Mouse (Mus musculus): ENCODE measurements at regions not wholly inside any gene's neighbourhood (a gene's known extent, or its start where the extent isn't known, plus 50 kb on each side); places are given as distances from the start of the nearest gene placed in this dataset.

DNA sequence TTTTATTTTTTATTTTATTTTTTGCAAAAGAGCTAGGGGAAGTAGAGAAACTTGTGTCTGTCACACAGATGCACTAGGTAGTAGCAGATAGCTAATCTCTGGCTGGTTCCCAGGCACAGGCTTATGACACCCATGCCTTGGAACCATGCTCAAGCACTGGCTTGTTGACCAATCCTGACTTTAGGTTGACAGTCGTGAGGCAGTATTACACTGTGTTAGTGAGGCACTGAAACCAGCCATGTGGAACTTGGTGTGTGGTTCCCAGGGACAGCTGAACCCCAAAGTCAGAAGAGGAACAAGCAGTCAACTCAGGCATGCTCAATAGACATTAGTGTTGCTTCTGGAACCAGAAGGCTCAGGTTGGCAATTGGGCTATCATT, 601.1 kb upstream of the Nox3 start:
- H3K36me3 ChIP-seq (ENCODE audit: inconsistent target), result no peaks in the 10 kb centered on the region
- H3K79me2 ChIP-seq (ENCODE audit: inconsistent target), result no peaks in the 10 kb centered on the region
- 25% methylated on average over 1 of the region's 1 CpGs for WGBS (ENCODE audit: missing documents)
- H3K4me3 ChIP-seq (ENCODE audit: inconsistent target), result no peak overlapping the region
- no peak overlapping the region for H3K27ac ChIP-seq

DNA sequence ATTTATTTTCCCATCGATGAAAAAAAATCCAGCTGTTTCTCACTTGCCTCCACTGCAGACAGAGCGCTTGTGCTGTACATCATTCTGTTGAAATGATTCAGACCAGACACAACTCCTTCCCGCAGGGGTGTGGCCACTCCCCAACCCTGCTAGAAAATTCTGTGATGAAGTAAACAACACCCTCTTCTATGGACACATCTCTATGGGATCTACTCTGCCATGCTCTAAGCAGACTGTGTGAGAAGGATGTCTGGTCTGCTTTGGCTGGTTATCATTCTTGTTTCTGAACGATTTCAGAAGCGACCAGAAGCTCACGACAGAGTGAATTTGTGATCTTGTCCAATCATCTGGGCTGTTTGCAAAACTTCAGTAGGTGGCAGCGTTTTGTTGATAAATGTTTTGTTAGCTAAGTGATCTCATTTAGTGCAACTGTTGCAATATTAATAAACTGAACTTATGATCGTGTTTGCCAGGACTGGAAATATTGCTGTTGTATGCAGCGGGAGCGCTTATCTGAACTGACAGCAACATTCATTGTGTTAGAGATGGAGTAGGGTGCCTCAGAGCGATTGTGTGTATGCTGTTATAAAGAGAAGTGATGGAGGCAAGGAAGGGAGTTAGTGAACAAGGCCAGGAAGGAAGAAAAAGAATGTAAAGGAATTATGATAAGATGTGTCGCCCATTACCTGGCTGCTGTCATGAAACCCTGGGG, 605.2 kb upstream of the Nox3 start:
- H3K27ac ChIP-seq, result no peak overlapping the region
- WGBS (ENCODE audit: missing documents), result 84% methylated on average over 12 of the region's 12 CpGs

DNA sequence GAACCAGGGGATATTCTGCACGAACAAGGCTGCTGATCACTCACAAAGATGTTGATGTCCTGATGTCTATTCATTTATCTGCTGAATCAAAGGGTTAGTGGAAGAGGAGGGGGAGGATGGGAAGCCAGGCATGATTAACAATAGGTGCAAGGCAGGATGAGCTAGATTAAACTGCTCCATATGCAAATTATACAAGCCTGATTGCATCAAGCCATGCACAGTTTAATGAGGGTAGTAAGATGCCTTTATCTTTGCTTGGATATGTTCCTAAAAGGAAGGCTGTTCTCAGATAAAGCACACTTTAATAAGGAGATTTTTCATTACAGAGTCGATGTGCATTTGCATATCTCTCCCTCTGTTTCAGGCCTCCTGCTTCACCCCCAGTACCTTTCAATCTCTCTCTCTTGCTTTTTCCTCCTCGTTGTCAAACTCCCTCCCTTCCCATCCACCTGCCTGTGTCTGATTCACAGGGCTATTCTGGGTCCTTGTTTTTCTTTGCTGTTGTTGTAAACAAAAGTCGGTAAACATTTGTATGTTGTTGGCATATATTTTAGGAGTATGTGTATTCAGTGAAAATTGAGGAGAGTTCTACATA, 615.8 kb upstream of the Nox3 start:
- Histone ChIP-seq H3K79me2 (ENCODE audit: inconsistent target) (no peaks in the 10 kb centered on the region), H3K36me3 (ENCODE audit: inconsistent target) (no peaks in the 10 kb centered on the region), H3K27ac (no peak overlapping the region), H3K4me3 (ENCODE audit: inconsistent target) (no peak overlapping the region)
- 63% methylated on average over 4 of the region's 4 CpGs for WGBS (ENCODE audit: missing documents)

More for the DNA sequence above, 605.2 kb upstream of the Nox3 start:
- no peaks in the 10 kb centered on the region for H3K79me2 ChIP-seq (ENCODE audit: inconsistent target)
- no peaks in the 10 kb centered on the region for H3K36me3 ChIP-seq (ENCODE audit: inconsistent target)
- no peak overlapping the region for H3K4me3 ChIP-seq (ENCODE audit: inconsistent target)

DNA sequence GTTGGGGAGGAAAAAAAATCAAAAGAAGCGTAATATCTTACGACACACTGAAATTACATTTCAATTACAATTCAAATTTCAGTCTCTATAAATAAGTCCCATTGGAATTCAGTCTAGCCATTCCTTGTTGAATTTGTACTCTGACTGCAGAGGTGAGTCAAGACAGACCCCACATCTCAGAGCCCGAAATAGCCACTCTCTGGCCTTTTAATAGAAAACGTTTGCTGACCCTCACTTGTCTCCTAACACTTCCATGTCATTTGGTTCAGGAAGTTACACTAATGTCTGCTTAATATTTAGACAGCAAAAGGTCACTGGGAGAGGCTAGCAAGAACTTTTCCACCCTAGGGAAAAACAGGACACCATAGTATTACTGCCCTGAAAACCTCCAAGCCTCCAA, 623.1 kb upstream of the Nox3 start:
- H3K4me3 ChIP-seq (ENCODE audit: inconsistent target), result no peak overlapping the region
- H3K36me3 ChIP-seq (ENCODE audit: inconsistent target), result no peaks in the 10 kb centered on the region
- WGBS (ENCODE audit: missing documents), result 96% methylated on average over 4 of the region's 4 CpGs
- H3K27ac ChIP-seq, result no peak overlapping the region
- no peaks in the 10 kb centered on the region for H3K79me2 ChIP-seq (ENCODE audit: inconsistent target)

DNA sequence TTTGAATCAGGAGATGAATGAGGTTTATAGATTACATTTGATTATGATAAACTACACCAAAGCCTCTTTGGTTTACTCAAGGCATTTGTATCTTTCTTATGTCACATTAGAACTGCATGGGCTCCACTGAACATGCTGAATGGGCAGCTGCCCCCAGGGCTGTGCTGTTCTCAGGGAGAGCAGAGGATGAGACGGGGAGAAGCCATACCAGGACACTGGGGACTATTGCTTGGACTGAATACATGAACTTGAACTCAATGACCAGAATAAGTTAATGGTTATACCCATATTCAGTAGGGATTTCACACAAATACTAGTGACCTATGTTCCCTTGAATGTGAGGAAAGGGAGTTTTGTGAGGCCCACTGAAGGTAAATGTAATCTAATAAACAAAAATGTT, 632.7 kb upstream of the Nox3 start:
- no peak overlapping the region for H3K4me3 ChIP-seq (ENCODE audit: inconsistent target)
- no peaks in the 10 kb centered on the region for H3K36me3 ChIP-seq (ENCODE audit: inconsistent target)
- H3K27ac ChIP-seq, result no peak overlapping the region
- H3K79me2 ChIP-seq (ENCODE audit: inconsistent target), result no peaks in the 10 kb centered on the region
- WGBS (ENCODE audit: missing documents), result 85% methylated on average over 1 of the region's 1 CpGs

DNA sequence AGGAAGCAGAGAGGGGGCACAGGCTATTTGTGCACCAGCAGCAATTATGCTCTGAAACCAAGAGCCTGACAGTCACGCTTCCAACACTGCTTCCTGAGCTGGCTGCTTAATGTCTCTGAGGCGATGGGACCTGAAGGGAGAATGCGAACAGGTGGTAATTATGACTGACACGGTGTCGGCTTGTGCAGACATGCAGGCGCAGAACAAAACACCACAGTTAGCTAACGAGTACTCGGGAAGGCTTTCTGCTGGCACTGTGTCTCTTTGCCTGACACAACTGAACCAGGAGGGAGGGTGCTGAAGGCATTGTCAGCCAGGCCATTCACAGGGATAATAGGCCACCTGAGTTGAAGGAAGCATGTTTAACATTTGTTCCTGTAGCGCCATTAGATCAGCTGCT, 635.6 kb upstream of the Nox3 start:
- 91% methylated on average over 9 of the region's 9 CpGs for WGBS (ENCODE audit: missing documents)
- H3K36me3 ChIP-seq (ENCODE audit: inconsistent target), result no peaks in the 10 kb centered on the region
- H3K79me2 ChIP-seq (ENCODE audit: inconsistent target), result no peaks in the 10 kb centered on the region
- H3K27ac ChIP-seq, result no peak overlapping the region
- no peak overlapping the region for H3K4me3 ChIP-seq (ENCODE audit: inconsistent target)

DNA sequence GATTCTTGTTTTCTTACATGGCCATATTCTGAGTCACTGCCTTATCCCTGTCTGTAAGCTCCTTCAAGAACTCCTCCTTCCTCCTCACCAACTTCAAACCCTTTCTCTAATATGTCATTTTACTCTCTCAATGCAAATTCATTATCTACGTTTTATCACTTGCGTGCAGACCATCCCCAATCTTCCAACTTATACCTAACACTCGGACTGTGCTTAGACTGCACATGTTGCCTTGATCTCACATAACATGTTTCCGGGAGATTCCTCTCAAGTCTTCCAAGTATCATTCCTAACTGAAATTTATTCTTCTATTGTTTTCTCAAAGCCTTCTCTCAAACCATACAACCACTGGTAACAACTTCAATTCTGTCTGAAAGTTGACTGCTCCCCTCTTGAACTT, 637.0 kb upstream of the Nox3 start:
- no peak overlapping the region for H3K4me3 ChIP-seq (ENCODE audit: inconsistent target)
- no peaks in the 10 kb centered on the region for H3K79me2 ChIP-seq (ENCODE audit: inconsistent target)
- H3K36me3 ChIP-seq (ENCODE audit: inconsistent target), result no peaks in the 10 kb centered on the region
- 94% methylated on average over 4 of the region's 4 CpGs for WGBS (ENCODE audit: missing documents)
- no peak overlapping the region for H3K27ac ChIP-seq

DNA sequence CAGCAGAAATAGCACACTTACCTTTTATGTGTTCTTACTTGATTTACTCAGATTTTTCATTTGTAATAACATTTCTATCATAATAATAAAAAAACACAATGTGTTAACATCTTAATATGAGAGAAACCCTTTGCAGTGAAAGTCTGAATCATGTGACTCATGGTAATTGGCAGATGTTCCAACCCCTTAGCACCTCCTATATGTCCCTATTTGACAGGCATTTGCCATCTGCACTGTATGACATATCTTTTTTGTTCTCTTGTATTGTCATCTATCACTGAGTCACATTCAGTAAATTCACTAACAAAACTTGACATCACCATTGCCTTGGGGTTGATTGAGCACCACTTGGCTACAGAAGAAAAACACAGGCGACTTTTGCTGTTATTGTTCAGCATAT, 641.1 kb upstream of the Arid1b start:
- 83% methylated on average over 1 of the region's 1 CpGs for WGBS (ENCODE audit: missing documents)
- Histone ChIP-seq H3K27ac (no peak overlapping the region), H3K36me3 (ENCODE audit: inconsistent target) (no peaks in the 10 kb centered on the region), H3K79me2 (ENCODE audit: inconsistent target) (no peaks in the 10 kb centered on the region), H3K4me3 (ENCODE audit: inconsistent target) (no peak overlapping the region)

DNA sequence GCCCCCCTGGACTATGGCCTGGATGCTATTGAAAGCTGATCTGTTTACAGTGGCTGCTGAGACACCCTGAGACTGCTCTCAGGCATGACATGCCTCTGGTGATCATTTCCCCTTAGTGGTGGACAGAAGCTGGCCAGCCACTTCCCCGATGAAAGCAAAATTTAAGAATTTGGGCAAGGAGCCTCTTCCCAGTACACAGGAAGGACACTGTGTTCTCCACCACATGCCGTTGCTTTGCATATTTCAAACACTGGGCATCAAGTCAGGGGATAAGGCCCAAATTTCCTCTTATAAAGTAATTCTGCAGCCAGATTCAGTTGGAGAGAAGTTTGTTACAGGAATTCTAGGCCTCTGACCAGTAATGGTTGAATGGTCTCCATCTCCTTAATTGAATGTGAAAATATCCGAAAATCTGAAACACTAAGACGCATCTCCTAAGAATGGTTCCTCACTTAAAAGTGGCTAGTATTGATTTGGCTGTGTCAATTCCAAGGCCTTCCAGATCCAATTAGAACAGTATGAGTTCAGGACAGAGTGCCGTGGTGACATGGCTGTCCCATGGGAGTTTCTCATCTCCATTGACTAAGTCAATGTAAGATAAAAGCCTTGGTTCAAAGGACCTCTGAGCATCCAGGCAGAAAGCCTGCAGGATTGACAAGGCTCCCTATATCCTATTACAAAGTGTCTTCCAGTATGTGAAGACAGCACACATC, 638.5 kb upstream of the Arid1b start:
- no peak overlapping the region for H3K27ac ChIP-seq
- WGBS (ENCODE audit: missing documents), result 78% methylated on average over 5 of the region's 5 CpGs

DNA sequence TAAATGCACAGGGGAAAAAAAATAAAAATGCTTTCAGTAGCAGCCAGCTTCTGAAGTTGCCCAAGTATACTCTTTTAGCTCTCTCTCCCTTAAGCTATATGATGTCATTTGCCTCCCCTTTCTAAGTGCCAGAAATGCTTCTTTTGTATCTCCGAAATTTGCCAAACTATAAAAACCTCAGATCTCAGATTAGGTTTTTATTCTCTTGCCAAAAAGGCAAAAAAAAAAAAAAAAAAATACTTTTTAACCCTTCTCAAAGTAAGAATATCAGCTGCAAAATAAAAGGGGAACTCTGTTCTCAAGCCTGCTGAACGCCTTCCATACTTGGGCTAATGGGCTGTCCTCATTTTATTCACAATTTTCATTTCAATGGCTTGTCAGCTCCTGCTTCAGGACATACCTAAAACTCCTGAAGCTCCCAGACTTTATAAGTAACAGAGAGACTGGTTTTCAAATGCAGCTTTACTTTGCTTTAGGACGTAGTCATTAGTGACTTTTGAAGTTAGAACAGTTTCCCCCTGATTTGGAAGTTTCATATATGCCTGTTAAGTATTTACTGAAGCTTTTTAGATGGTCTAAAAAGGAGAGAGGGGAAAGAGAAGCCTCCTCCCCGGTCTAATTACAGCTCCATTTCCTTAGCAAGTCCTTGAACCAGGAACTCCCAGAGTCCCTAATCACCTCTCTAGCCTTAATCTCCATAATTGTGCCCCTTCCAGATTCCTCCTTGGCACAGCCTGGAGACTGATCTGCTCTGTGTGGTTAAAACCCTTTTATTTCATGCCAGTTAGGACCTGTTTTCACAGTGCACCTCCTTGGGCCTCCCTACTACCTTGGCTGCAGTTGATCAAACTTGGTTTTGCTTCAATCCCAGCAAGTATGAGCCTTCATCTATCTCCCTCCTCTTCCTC, 633.5 kb upstream of the Arid1b start:
- H3K36me3 ChIP-seq (ENCODE audit: inconsistent target), result no peaks in the 10 kb centered on the region
- WGBS (ENCODE audit: missing documents), result 52% methylated on average over 4 of the region's 4 CpGs
- no peak overlapping the region for H3K4me3 ChIP-seq (ENCODE audit: inconsistent target)
- no peaks in the 10 kb centered on the region for H3K79me2 ChIP-seq (ENCODE audit: inconsistent target)
- H3K27ac ChIP-seq, result no peak overlapping the region

More for the DNA sequence above, 638.5 kb upstream of the Arid1b start:
- Histone ChIP-seq H3K36me3 (ENCODE audit: inconsistent target) (no peaks in the 10 kb centered on the region), H3K4me3 (ENCODE audit: inconsistent target) (no peak overlapping the region), H3K79me2 (ENCODE audit: inconsistent target) (no peaks in the 10 kb centered on the region)

DNA sequence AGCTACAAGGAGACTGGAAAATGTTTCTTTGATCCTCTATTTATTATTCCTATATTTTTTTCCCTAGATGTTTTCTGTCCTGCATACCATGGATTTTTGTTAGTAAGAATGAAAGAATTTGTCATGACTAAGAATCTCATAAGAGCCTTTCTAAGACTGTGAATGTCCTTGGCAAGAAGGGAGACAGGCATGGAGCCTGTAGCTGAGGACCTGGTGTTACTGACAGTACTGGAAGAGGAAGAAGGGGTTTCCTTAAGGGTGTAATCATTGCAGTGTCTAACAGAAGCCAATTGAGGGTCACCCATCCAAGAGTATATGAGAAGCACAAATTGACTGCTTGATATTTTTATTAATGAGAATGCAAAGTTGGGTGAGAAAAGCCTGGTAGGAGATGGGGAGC, 628.3 kb upstream of the Arid1b start:
- H3K79me2 ChIP-seq (ENCODE audit: inconsistent target), result no peaks in the 10 kb centered on the region
- no peaks in the 10 kb centered on the region for H3K36me3 ChIP-seq (ENCODE audit: inconsistent target)
- H3K27ac ChIP-seq, result no peak overlapping the region
- no peak overlapping the region for H3K4me3 ChIP-seq (ENCODE audit: inconsistent target)

DNA sequence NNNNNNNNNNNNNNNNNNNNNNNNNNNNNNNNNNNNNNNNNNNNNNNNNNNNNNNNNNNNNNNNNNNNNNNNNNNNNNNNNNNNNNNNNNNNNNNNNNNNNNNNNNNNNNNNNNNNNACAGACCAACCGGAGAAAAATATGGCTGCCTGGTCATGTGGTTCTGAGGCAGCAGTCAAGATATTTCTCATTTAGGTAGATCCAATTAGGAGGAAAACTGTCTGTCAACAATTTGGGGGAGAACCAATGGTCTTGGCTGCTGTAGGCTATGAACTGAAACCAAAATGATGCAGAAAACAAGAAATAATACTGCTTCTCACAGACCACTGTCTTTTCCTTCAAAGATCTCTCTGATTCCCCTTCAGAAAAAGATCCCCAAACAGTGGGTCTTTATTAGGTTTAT, 613.7 kb upstream of the Arid1b start:
- H3K36me3 ChIP-seq (ENCODE audit: inconsistent target), result no peaks in the 10 kb centered on the region
- H3K27ac ChIP-seq, result no peak overlapping the region
- no peak overlapping the region for H3K4me3 ChIP-seq (ENCODE audit: inconsistent target)
- no peaks in the 10 kb centered on the region for H3K79me2 ChIP-seq (ENCODE audit: inconsistent target)
- WGBS (ENCODE audit: missing documents), result 100% methylated on average over 1 of the region's 1 CpGs

DNA sequence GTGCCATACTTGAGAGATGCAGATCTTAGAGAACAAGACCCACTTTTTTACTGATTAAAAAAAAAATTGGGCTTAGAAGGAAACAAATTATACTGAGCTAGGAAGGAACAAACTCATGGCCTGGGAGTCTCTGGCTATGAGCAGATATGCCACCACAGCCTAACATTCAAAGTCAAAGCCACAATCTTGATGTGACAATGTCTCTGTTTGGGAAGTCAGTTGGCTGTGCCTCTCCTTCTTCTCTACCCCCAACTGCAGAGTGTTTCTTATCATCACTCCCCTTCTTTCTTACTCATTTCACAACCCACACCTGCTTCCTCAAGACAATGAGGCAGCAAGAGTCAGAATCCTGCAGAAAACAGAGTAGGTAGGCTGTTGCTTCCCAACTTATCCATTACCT, 613.3 kb upstream of the Arid1b start:
- H3K36me3 ChIP-seq (ENCODE audit: inconsistent target), result no peaks in the 10 kb centered on the region
- H3K4me3 ChIP-seq (ENCODE audit: inconsistent target), result no peak overlapping the region
- H3K79me2 ChIP-seq (ENCODE audit: inconsistent target), result no peaks in the 10 kb centered on the region
- no peak overlapping the region for H3K27ac ChIP-seq

DNA sequence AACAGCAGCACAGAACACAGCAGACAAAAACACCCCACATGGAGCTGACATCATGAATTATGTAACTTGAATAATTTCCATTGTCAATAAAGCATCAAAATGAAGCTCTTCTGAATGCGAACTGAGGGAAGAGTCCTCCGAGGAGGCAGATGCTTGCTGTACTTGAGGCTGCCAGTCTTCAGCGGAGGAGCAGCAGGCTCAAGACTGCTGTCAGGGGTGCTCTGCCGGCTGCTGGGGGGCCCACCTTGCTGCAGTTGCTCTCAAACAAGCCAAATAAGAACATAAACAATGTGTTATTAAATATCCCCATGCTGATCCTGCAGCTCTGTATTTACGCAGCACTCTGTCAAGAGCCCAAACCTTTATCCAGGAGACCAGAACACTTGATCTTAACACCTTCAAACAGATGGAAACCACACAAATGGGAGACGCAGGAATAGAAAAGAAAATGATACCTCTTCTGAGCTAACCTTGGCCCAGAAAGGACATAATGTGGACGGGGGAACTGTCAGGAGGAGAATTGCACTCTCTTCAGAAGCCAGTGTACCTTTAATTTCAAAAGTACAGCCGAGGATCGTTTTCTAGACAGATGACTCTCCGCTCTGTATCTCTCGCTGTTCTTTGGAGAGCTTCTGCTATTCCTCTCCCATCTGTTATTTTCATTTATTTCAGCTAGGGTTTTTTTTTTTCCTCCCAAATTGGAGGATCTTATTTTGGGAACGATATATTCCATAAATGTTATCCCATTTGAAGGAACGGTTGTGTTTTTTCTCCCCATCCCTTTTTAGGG, 612.0 kb upstream of the Arid1b start:
- Histone ChIP-seq H3K36me3 (ENCODE audit: inconsistent target) (no peaks in the 10 kb centered on the region), H3K27ac (no peak overlapping the region), H3K4me3 (ENCODE audit: inconsistent target) (no peak overlapping the region), H3K79me2 (ENCODE audit: inconsistent target) (no peaks in the 10 kb centered on the region)
- WGBS (ENCODE audit: missing documents), result 93% methylated on average over 13 of the region's 13 CpGs
